Mouse (Mus musculus): ENCODE results near the gene H2-Oa. TPM values are rescaled to one million over a fixed set of nuclear protein-coding genes. Genes with fewer than 3 reads are reported as not detected.

The H2-Oa gene
- total RNA-seq, 2 experiments from 2014 or later = not detected

DNA sequence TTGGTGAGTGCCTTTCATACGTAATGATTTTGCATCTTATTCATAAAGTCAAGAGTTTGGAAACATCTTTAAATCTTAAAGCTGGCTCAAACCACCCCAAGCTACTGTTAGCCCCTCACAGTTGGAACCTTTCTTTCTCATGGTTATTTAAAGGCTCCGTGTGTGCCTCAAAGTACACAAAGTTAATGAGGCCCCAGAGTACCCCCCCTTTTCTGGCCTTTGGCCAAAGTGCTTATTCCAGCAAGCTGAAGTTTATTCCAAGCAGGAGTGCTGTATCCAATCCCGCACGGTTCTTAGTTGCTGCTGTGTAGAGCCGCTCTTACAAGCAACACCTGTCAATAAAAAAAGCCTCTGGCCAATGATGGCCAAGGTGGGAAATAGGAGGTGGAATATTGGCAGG lies 7.4 kb downstream of the H2-Oa start:
- DNase-seq (ENCODE audit: low spot score in 2 of 2) = no peak

DNA sequence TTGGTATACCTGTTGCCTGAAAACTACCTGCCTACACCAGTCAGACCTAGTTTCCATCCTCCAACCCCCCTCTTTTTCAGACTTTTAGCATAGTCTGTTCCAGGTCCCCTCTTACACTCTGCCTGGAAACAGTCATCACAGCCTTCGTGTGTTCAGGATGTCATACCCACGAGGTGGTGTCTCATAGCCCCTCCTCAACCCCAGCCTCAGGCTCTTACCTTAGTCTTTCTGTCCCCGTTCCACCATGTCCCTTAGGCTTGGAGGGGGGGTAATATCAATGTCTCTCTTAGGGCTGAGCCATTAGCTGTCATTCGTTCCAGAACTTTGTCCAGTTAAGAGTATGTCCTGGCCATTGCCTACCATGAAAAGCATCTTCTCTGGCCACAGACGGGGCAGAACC lies 9.0 kb downstream of the H2-Oa start:
- DNase-seq (ENCODE audit: low spot score in 2 of 2) = no peak

DNA sequence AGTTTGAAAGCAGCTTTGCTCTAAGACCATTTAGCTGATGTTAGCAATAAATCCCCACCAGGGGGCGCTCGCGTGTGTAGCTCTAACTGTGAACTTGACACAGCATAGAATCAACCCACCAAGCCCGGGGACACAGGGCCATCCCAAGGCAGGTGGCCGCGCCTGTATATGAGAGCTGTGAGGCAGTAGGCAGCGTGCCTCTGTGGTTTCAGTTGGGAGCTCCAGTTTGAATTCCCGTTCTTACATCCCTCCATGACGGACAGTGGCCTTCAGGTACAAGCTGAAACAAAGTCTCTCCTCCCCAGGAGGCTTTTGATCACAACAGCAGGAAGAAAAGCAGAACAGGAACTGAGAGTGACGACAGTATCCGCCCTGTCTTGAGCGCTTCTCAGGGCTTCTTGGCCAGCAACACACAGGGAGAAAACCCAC lies 9.5 kb downstream of the H2-Oa start:
- DNase-seq (ENCODE audit: low spot score in 2 of 2) = peak; percentile 77 to 95

DNA sequence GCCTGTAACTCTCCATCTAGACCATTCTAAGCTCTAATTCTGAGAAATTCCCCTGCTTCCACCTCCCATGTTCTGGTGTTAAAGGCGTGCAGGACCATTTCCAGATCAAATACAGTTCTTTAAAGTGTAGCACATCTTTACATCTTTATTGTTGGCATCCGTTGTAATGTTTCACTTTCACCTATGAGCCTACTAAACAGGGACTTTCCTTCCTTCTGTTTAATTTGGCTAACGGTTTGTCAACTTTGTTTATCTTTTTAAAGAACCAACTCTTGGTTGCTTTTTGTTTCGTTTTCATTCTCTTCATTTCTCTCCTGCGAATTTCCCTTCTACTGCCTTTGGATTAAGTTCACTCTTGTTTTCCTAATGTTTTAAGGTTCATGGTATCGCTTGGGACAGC lies 10.7 kb downstream of the H2-Oa start:
- no peak for DNase-seq (ENCODE audit: low spot score in 2 of 2)

DNA sequence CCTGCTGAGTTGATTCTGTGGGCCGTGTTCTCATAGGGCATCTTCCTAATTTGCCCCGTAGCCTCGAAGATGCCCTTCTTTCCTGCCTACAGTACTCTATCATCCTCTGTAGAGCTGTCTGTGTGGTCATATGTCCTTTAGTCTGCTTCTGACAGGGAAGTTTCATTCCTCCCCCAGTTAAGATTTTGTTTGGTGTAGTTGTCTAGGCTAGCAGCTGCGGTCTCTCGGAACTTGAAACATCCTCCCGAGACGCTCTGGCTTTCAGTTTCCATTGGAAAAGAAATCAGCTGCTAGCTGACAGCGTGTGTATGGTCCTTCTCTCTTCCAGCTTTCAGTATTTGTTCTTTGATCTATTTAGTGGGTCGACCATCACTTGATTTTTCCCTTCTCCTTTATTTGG lies 12.7 kb downstream of the H2-Oa start:
- DNase-seq (ENCODE audit: low spot score in 2 of 2) = no peak

DNA sequence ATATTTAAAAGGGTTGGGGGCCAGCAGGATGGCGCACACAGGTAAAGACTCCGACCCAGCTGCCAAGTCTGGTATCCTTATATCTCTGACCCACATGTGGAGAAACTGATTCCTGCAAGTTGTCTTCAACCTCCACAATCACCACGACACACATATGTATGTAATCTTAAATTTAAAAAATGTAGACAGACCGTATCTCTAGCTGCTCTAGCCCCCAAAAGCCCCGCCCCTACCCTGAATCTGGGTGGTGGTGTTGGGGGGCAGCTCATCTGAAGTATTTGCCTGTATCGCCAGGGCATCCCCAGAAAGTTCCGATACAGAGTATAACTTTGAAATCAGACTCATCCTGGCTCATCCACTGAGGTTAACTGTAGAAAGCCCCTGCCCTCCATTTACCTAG lies 14.4 kb downstream of the H2-Oa start:
- no peak for DNase-seq (ENCODE audit: low spot score in 2 of 2)

DNA sequence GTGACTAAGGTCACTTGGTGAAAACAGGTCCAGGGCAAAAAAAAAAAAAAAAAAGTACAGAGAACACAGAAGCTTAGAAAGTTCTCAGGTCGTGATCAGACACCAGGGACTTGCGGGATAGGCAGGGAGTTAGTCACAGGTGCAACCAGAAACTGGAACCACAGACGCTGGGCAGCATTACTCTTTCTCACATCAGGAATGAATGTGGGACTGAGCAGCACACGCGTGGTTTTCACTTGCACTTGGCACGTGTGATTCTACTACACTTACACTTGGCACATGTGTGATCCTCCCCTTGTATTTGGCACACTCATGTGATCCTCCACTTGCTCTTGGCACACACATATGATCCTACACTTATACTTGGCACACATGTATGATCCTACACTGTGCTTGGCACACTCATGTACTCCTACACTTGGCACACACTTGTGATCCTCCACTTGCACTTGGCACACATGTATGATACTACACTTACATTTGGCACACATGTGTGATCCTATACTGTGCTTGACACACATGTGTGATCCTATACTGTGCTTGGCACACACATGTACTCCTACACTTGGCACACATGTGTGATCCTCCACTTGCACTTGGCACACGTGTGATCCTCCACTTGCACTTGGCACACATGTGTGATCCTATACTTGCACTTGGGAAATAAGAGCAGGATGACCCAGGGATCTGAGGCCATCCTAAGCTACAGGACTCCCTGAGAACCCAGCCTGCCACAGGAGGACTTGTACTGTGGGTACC lies 15.1 kb downstream of the H2-Oa start:
- no peak for DNase-seq (ENCODE audit: low spot score in 2 of 2)

DNA sequence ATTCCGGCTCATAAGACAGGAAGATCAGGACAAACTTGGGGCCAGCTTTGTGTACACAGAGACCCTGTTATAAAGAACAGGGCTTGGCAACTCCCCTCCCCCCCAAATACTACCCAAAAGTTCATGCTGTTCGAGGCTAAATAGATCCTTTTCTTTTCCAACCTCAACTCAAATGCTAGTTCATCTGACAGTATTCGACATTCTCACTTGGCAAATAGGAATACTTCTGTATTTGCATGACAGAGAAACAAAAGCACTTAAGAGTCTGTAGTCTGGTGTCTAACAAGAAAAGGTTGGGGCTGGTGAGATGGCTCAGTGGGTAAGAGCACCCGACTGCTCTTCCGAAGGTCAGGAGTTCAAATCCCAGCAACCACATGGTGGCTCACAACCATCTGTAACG lies 16.3 kb downstream of the H2-Oa start:
- no peak for DNase-seq (ENCODE audit: low spot score in 2 of 2)

DNA sequence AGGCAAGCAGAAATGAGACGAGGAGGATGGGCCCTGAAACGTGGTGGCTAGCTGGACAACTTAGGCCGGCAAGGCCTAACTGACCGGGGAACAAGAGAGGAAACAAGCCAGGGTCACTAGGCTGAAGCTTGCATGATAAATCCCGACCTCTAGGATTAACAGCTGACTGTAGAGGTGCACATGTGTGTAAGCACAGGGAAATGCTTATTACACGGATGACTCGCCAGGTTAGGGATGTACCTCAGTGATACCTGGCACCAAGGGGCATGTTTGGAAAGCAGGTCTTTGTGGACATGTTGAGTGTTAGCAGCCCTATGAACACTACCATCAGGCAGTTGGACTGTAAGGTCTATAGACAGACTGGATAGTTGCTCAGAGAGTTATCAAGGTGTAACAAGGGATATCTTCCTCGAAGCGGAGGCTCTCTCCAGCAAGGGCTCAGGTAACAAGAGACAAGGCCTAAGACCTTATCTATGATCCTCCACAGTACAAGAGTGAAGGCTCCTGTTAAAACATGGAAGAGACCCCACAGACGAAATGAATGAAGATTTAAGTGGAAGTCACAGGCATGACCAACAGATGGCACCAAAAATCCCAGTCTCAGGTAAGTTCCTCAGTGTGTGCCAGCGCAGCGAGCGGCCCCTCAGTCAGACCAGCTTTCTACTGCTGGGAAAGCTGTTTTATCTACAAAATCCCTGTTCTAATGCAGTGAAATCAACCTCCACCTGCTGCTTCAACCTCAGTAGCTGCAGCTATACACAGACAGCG lies 17.1 kb downstream of the H2-Oa start:
- DNase-seq (ENCODE audit: low spot score in 2 of 2) = no peak

DNA sequence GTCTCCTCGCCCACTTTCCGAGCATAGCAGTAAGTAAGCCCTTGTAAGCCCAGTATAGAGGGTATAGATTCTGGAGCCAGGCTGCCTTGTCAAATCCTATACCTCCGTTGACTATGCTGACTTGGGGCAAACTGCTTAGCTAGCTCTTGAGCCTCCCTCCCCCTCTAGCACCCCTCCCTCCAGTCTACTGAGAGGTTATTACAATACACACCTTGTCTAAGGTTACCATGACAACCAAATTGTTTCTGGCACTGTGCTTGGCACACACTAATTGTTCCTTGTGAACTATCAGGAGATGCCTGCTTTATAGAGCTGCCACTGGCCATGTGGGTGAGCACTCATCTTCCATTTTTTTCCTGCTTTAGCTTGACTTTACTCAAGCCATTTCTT lies 17.7 kb downstream of the H2-Oa start:
- no peak for DNase-seq (ENCODE audit: low spot score in 2 of 2)

DNA sequence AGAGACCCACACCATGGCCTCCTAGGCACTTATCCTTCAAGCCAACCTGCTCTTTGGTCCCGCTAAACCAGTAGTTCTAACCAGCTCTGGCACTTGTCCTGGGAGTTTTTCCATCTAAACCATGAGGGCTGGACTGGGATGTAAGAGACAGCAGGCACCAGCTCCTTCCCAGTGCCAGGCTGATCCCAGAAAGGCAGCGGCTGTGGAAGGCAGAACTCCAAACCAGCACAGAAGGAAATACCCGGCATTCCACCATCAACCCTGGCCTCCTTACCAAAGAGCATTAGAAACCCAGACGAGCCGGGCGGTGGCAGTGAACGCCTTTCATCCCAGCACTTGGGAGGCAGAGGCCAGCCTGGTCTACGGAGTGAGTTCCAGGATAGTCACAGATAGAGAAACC lies 18.2 kb downstream of the H2-Oa start:
- DNase-seq (ENCODE audit: low spot score in 2 of 2) = no peak

DNA sequence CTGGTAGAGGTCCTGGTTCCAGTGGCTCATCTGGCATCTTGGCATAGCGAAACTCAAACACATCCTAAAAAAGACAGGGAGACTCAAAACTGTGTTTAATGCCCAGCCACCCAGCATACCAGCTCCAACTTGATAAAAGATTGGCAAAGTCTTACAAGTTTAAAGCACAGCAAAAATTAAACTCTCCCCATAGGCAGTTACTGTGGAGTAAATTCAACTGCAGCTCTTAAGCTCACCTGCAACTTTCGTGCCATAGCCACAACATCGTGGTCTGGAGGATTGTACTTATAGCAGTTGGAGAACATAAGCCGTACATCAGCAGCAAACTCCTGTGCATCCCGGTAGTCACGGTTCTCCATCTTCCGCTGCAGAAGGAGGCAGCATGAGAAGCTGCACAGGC lies 22.0 kb downstream of the H2-Oa start:
- DNase-seq (ENCODE audit: low spot score in 2 of 2) = no peak

DNA sequence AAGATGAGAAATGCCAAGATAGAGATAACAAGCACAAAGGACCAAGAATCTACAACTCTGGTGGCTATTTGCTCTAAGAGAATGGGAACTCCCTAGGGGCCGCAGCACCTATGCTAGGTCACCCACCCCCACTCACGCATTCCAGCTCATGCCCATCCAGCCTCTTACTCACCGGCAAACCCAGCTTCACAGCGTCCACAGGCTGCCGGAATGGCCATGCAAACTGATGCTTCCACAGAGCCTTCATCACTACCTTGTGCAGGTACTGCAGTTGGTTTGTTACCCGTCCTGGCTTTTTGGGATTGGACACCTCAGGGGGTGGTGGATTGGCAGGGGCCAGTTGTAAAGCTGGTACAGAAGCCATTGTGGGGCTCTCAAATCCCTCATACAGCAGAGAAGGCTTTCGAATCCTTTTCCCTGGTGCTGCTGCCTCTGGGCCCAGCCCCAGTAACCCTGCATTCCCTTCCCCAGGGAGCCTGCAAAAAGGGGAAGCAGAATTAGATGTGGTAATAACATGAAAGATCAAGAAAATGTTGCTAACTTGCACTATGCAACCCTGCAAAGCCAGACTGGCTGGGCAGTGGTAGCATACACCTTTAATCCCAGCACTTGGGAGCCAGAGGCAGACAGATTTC lies 24.7 kb downstream of the H2-Oa start:
- no peak for DNase-seq (ENCODE audit: low spot score in 2 of 2)

DNA sequence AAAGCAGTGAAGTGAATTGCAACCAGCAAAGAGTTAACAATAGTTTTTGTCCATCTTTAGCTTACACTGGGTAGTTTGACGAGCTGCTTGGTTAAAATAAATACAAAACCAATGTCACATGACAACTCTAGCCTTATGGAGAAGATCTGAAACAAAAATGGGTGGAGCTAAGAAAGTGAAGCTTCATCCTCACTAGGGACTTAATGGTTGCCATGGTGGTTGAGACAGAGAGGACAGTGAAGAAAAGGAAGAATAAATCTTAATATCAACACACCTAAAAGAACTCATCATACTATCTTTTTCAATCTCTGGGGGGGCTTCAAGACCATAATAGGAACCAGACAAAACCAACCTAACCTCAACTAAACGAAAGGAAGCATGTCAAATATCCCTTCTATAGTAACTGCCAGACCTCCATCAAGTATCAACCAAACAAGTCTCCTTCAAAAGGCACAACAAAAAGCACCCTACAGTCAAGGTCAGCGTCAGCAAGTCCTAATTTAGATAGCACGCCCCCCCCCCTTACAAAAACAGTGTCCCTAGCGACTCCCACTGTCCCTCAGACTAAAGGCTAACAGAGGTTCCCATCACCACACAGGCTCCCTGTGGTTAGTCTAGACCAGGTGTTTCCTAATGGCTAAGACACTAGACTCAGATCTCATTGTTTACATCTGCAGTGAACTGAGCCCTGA lies 25.4 kb downstream of the H2-Oa start:
- no peak for DNase-seq (ENCODE audit: low spot score in 2 of 2)

DNA sequence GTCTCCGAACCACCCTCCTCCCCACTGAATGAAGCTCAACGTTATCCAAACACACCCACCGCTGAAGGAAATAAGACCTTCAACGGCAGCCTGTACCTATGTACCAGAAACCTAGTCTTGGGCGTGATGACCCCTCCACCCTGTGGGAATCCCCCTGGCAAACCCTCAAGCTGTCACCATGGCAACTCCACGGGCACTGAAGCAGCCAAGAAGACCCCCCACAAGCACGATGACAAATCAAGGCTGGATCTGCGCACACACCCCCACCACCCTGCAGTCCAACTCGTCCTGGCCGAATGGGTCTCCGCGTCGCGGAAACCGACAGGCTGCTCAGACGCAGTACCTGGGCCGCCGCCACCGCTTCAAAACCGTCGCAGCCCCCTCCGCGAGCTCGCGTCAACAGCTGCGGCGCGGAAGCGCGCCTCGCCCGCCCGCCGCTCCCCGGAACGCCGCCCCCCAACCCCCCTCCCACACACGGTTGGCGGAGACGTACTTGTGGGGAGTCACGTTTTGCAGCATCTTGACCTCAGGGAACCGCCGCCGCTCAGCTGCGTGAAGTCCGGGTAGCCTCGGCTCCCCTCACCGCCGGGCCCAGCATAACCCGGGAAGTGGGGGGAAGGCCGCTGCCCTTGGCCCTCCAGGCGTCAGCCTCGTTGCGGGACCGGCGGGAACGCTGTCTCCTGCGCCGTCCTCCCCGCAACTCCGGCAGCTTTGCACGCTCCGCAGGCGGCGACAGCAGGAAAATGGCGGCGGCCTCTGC lies 26.2 kb downstream of the H2-Oa start:
- DNase-seq (ENCODE audit: low spot score in 2 of 2) = no peak

DNA sequence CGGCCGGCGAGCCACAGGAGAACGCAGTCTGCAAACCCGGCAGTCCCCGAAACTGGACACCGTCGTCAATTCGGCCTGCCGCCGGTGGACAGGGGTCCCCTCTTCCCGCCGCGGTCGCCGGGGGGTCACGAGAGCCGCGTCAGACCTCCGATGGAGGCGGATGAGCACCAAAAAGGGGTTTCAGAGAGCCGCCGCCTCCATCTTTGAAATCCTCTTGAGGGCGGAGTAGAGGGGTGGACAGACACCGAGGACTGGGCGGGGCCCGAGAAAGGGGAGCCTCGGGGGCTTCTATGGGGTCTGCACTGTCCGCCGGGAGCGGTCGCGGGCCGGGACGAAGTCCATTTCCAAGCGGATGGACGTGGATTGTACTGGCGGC lies 26.7 kb downstream of the H2-Oa start:
- DNase-seq (ENCODE audit: low spot score in 2 of 2) = peak in 1 of 2 experiments; percentile 63

DNA sequence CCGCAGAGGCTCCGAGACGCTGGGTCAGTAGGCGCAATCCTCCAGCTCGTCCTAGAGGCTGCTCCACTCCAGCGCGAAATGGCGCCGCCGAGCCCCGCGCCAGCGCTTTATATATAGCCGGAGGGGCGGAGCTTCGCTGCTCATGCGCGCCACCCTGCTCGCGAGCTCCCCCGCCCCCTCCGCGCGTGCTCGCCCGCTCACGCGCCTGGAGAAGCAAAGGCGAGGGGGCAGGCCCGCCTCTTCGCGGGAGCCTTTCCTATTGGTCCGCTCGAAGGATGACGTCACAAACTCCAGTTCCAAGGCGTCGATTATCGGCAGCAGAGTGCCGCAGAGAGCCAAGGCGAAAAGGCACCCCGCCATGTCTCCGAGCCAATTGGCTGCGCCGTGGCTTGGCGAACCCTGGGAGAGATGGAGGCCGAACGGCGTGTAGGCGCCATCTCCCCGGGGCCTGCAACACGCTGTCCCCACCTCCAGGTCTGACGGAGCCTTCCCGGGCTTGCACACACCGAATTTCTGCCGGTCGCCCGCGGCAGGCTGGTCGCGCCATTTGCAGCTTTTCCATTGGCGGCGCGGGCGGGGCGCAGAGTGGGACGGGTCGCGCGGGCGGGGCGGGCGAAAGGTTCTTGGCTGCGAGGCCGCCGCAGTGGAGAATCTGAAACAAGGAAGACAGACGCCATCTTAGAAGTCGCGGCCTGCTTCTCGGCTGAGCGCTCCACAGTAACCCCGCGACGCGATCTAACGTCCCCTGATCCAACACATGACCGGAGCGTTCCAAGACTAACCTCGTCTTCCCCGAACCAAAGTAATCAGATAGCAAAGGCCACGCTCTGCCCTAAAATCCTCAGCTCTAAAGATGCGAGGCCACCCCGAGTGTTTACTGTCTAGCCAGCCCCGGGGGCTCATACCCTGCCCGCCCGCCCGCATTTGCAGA lies 27.4 kb downstream of the H2-Oa start, which contains the start of gene H2-DMa:
H2-DMa (plus strand) TSS at position 293 of the 931 bp plus-strand sequence.
- peak; percentile 99 to 100 for DNase-seq (ENCODE audit: low spot score in 2 of 2)

DNA sequence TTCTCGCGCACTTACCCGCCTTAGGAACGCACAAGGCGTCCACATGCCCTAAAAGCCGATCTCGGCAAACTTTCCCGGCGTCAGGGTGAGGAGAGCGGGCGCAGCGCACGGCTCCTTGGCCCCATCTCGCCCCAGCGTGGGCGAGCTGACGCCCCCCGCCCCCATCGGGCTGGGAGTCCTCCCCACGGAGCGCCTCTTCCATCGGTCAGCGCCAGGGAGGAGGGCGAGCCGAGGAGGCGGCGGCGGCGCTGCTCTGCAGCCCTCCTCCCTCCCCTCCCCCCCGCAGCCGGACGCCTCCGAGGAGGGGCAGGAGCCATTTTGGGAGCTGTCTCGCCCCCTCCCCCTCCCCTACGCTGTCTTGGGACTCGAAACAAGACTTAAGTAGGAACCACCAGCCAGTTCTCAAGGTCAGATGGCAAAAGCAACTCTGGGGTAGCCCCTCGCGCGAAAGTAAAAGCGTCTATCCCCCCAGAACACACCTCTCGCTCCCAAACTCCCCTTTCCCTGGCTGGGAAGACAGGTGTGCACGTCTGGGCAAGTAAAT lies 28.1 kb downstream of the H2-Oa start:
- peak; percentile 78 to 89 for DNase-seq (ENCODE audit: low spot score in 2 of 2)

DNA sequence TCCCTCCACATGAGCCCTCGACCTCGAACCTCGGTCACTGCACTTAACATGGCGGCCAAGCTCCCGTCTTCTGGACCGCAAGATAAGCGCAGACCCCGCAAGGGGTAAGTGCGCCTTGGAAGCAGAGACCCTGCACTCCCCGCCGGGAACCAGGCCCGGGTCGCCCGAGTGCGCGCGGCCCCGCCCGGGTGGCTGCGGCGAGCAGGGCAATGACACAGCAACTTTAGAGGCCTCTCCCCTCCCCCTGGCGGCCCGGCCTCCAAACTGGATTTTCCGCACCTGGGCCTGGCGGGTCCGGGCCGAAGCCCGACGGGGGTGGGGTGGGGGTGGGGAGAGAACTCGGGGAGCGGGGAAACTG lies 28.7 kb downstream of the H2-Oa start:
- peak in 1 of 2 experiments; percentile 81 for DNase-seq (ENCODE audit: low spot score in 2 of 2)

Measured in layer of hippocampus, adult 18-20 months (tissue).